Mouse (Mus musculus): ENCODE data around the gene Tbx10. TPM values are rescaled to one million over a fixed set of nuclear protein-coding genes. Genes with fewer than 3 reads are reported as not detected.
"Not testable (repeated sequence)": the region's sequence is repeated elsewhere in the genome, so short reads cannot be mapped to it uniquely, and the experiment has no call there.

The Tbx10 gene
- polyA plus RNA-seq, 3 experiments from 2014 or later = not detected

- no peak for ATAC-seq
These were observed 12.5 kb downstream of the Tbx10 start for GRCm38 (mm10) chr19:4005091-4005490.

- no peak for ATAC-seq
These were observed 13.4 kb downstream of the Tbx10 start for GRCm38 (mm10) chr19:4005971-4006370.

GRCm38 (mm10) chr19:4011086-4011485 is 18.5 kb downstream of the Tbx10 start:
- ATAC-seq = no peak

- ATAC-seq = peak; percentile 99
These were observed 20.0 kb downstream of the Tbx10 start, which contains the start of gene Ndufv1 for GRCm38 (mm10) chr19:4012432-4013022. Ndufv1 (minus strand) TSS chr19:4012806.

GRCm38 (mm10) chr19:4013066-4013465 is 20.5 kb downstream of the Tbx10 start:
- no peak for ATAC-seq

- ATAC-seq = no peak
These were observed 22.2 kb downstream of the Tbx10 start for GRCm38 (mm10) chr19:4014802-4015201.

- ATAC-seq = no peak
These were observed 23.1 kb downstream of the Tbx10 start for GRCm38 (mm10) chr19:4015635-4016034.

- ATAC-seq = no peak
These were observed 25.5 kb downstream of the Tbx10 start for GRCm38 (mm10) chr19:4017921-4018587.

- ATAC-seq = peak; percentile 50
These were observed 26.4 kb downstream of the Tbx10 start for GRCm38 (mm10) chr19:4018743-4019583.

GRCm38 (mm10) chr19:4023185-4023584 is 30.6 kb downstream of the Tbx10 start:
- no peak for ATAC-seq

- ATAC-seq = no peak
These were observed 35.0 kb downstream of the Tbx10 start for GRCm38 (mm10) chr19:4027576-4027975.

- ATAC-seq = no peak
These were observed 40.1 kb downstream of the Tbx10 start for GRCm38 (mm10) chr19:4032668-4033067.

- ATAC-seq = no peak
These were observed 40.7 kb downstream of the Tbx10 start for GRCm38 (mm10) chr19:4033298-4033697.

GRCm38 (mm10) chr19:4033742-4034141 is 41.2 kb downstream of the Tbx10 start:
- ATAC-seq = no peak

- no peak for ATAC-seq
These were observed 43.9 kb downstream of the Tbx10 start for GRCm38 (mm10) chr19:4036327-4037045.

- not testable (repeated sequence) for ATAC-seq
These were observed 44.7 kb downstream of the Tbx10 start for GRCm38 (mm10) chr19:4037154-4037787.

- ATAC-seq = peak; percentile 97
These were observed 45.3 kb downstream of the Tbx10 start, which contains the start of gene Gstp1 for GRCm38 (mm10) chr19:4037788-4038232. Gstp1 (minus strand) TSS chr19:4037985.

GRCm38 (mm10) chr19:4040941-4041340 is 48.4 kb downstream of the Tbx10 start:
- not testable (repeated sequence) for ATAC-seq

GRCm38 (mm10) chr19:4041500-4041899 is 48.9 kb downstream of the Tbx10 start:
- not testable (repeated sequence) for ATAC-seq

- ATAC-seq = no peak
These were observed 49.6 kb downstream of the Tbx10 start for GRCm38 (mm10) chr19:4042124-4042523.

GRCm38 (mm10) chr19:4044109-4044508 is 51.6 kb downstream of the Tbx10 start:
- ATAC-seq = not testable (repeated sequence)

Measured in inflammation-experienced regulatory T-cells, adult 6 months (primary cell).